Mouse (Mus musculus) spleen, adult 2 months (tissue): Measurements from ENCODE around the gene Clint1.

Source experiments
- CTCF ChIP-seq: fragments of 200-500 bp; IDR thresholded peaks from 2 replicates; pipeline ENCODE4 v1.5.1; 2011; ENCODE audit warnings: mild to moderate bottlenecking, inconsistent platforms; ENCODE audit not compliant: insufficient read depth, insufficient read length, insufficient replicate concordance; ENCODE audit errors: extremely low read depth
- POLR2A ChIP-seq: fragments of 200-500 bp; IDR thresholded peaks from 2 replicates; pipeline ENCODE4 v1.6.1; 2011; ENCODE audit warnings: low read depth, low read length, inconsistent platforms

DNA sequence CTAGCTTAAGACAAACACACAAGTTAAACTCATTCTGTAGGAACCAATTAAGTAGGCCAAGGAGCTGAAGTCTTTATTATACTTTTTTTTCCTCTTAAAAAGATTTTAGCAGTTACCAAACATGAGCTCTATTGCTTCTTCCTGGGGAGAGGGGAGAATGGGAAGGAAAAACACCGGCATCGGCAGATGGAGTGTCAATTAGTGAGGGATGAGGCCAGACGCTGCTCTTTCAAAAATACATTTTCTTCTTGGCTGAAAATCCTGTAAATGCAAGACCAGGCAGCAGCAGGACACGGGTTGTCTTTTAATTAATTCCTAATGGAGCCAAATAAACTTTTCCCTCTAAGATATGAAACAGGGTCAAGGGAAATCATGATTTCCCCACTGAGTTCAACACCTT lies 94.9 kb downstream of the Clint1 start:
- TF ChIP-seq POLR2A (no peak), CTCF (no peak)
